Mouse (Mus musculus) midbrain, embryonic 14.5 days (tissue): ENCODE data around the gene Uaca. TPM values are rescaled to one million over a fixed set of nuclear protein-coding genes. Genes with fewer than 3 reads are reported as not detected.
"Not testable (repeated sequence)": the region's sequence is repeated elsewhere in the genome, so short reads cannot be mapped to it uniquely, and the experiment has no call there.

Experiments
- ATAC-seq: fragments of 200-750 bp; cut with Nextera tagmentation; 2 replicates; pipeline ENCODE4 v1.8.0; 2017; ENCODE audit warnings: moderate number of reproducible peaks, moderate library complexity; ENCODE audit not compliant: low FRiP score, low TSS enrichment
- DNase-seq: peaks from one replicate; pipeline ENCODE4 v3.0.0-alpha.2; 2015
- H3K27ac ChIP-seq: fragments of 300-500 bp; sonication (generic); replicated peaks from 2 replicates; pipeline ENCODE4 v1.5.1; 2014; ENCODE audit warnings: mild to moderate bottlenecking, low read depth, low read length, moderate library complexity
- H3K27me3 ChIP-seq: fragments of 300-500 bp; sonication (generic); 2 replicates; pipeline ENCODE4 v1.6.1; 2014; ENCODE audit warnings: low read length, control low read depth, mixed read lengths; ENCODE audit not compliant: control insufficient read depth, insufficient read depth
- H3K36me3 ChIP-seq: fragments of 300-500 bp; sonication (generic); 2 replicates; pipeline ENCODE4 v1.6.1; 2014; ENCODE audit warnings: low read length, control low read depth; ENCODE audit not compliant: control insufficient read depth, insufficient read depth
- H3K4me1 ChIP-seq: fragments of 300-500 bp; sonication (generic); 2 replicates; pipeline ENCODE4 v1.6.1; 2014; ENCODE audit warnings: mild to moderate bottlenecking, antibody characterized with exemption, low read length, control low read depth; ENCODE audit not compliant: control insufficient read depth, insufficient read depth
- H3K4me2 ChIP-seq: fragments of 300-500 bp; sonication (generic); 2 replicates; pipeline ENCODE4 v1.6.1; 2014; ENCODE audit warnings: mild to moderate bottlenecking, low read length, moderate library complexity
- H3K4me3 ChIP-seq: fragments of 300-500 bp; sonication (generic); replicated peaks from 2 replicates; pipeline ENCODE4 v1.5.1; 2014; ENCODE audit warnings: low read depth, low read length
- H3K9ac ChIP-seq: fragments of 300-500 bp; sonication (generic); replicated peaks from 2 replicates; pipeline ENCODE4 v1.6.1; 2014; ENCODE audit warnings: mild to moderate bottlenecking, low read length, moderate library complexity
- H3K9me3 ChIP-seq: fragments of 300-500 bp; sonication (generic); 2 replicates; pipeline ENCODE4 v1.6.1; 2016; ENCODE audit warnings: low read length, control low read depth, mixed read lengths; ENCODE audit not compliant: control insufficient read depth
- WGBS: fragments of 180-500 bp; shearing (Covaris S2); extraction: QIAGEN DNeasy Blood & Tissue Kit; methylation state at CpG from one replicate; pipeline ENCODE4 v1.1.7; 2014; 5-methylcytosine and 5-hydroxymethylcytosine counted together
- polyA plus RNA-seq: library from polyadenylated mRNA; unstranded; fragments of >200 nt; fragmentation: Nextera tagmentation; extraction: Ambion mirVana; gene quantifications from 2 replicates; pipeline ENCODE4 v1.2.1, GENCODE M21; 2014

Uaca gene
- polyA plus RNA-seq, 1 experiment from 2014 or later = 13.8 TPM

GRCm38 (mm10) chr9:60800663-60801382, 6.5 kb downstream of the Uaca start:
- ATAC-seq (no peak), DNase-seq (no peak)
- H3K27ac ChIP-seq = no peak overlapping the region
- H3K4me3 ChIP-seq = no peak overlapping the region
- no peak overlapping the region for H3K9ac ChIP-seq
- H3K27me3 ChIP-seq = no peaks in the 10 kb centered on the region
- H3K9me3 ChIP-seq = no peaks in the 10 kb centered on the region
- H3K4me1 ChIP-seq = no peaks in the 10 kb centered on the region
- no peak overlapping the region for H3K4me2 ChIP-seq
- no peaks in the 10 kb centered on the region for H3K36me3 ChIP-seq
- WGBS = 92% methylated on average over 8 of the region's 8 CpGs

GRCm38 (mm10) chr9:60801746-60802145, 7.4 kb downstream of the Uaca start:
- no peaks in the 10 kb centered on the region for H3K4me1 ChIP-seq
- H3K4me2 ChIP-seq = no peak overlapping the region
- no peaks in the 10 kb centered on the region for H3K27me3 ChIP-seq
- H3K9ac ChIP-seq = no peak overlapping the region
- no peaks in the 10 kb centered on the region for H3K36me3 ChIP-seq
- H3K4me3 ChIP-seq = no peak overlapping the region
- ATAC-seq (no peak), DNase-seq (no peak)
- no peaks in the 10 kb centered on the region for H3K9me3 ChIP-seq
- no peak overlapping the region for H3K27ac ChIP-seq
- 79% methylated on average over 1 of the region's 1 CpGs for WGBS

- Histone ChIP-seq H3K27ac (no peak overlapping the region), H3K36me3 (no peaks in the 10 kb centered on the region), H3K4me2 (no peak overlapping the region), H3K9ac (no peak overlapping the region), H3K4me1 (no peaks in the 10 kb centered on the region), H3K27me3 (no peaks in the 10 kb centered on the region), H3K9me3 (no peaks in the 10 kb centered on the region), H3K4me3 (no peak overlapping the region)
- DNase-seq (no peak), ATAC-seq (no peak)
- 96% methylated on average over 5 of the region's 5 CpGs for WGBS
These were observed 8.0 kb downstream of the Uaca start for GRCm38 (mm10) chr9:60802341-60802740.

GRCm38 (mm10) chr9:60806021-60806420, 11.7 kb downstream of the Uaca start:
- Histone ChIP-seq H3K27me3 (no peaks in the 10 kb centered on the region), H3K4me3 (no peak overlapping the region), H3K4me2 (no peak overlapping the region), H3K36me3 (no peaks in the 10 kb centered on the region), H3K9ac (no peak overlapping the region), H3K4me1 (no peaks in the 10 kb centered on the region), H3K27ac (no peak overlapping the region), H3K9me3 (no peaks in the 10 kb centered on the region)
- WGBS = 92% methylated on average over 2 of the region's 2 CpGs
- DNase-seq (no peak), ATAC-seq (no peak)

- WGBS = 94% methylated on average over 5 of the region's 5 CpGs
- Histone ChIP-seq H3K36me3 (no peaks in the 10 kb centered on the region), H3K9ac (no peak overlapping the region), H3K4me2 (no peak overlapping the region), H3K27ac (no peak overlapping the region), H3K4me1 (no peaks in the 10 kb centered on the region), H3K4me3 (no peak overlapping the region), H3K9me3 (no peaks in the 10 kb centered on the region), H3K27me3 (no peaks in the 10 kb centered on the region)
- ATAC-seq = no peak
- no peak for DNase-seq
These were observed 13.7 kb downstream of the Uaca start for GRCm38 (mm10) chr9:60807996-60808395.

GRCm38 (mm10) chr9:60813139-60813880, 19.0 kb downstream of the Uaca start:
- ATAC-seq (no peak), DNase-seq (no peak)
- Histone ChIP-seq H3K27me3 (no peaks in the 10 kb centered on the region), H3K4me2 (no peak overlapping the region), H3K36me3 (no peaks in the 10 kb centered on the region), H3K9ac (no peak overlapping the region), H3K9me3 (no peaks in the 10 kb centered on the region), H3K4me3 (no peak overlapping the region), H3K4me1 (no peaks in the 10 kb centered on the region), H3K27ac (no peak overlapping the region)
- 17% methylated on average over 11 of the region's 11 CpGs for WGBS

GRCm38 (mm10) chr9:60815502-60815901, 21.2 kb downstream of the Uaca start:
- no peak for ATAC-seq
- H3K36me3 ChIP-seq = no peaks in the 10 kb centered on the region
- no peaks in the 10 kb centered on the region for H3K27me3 ChIP-seq

GRCm38 (mm10) chr9:60817585-60817984, 23.2 kb downstream of the Uaca start:
- no peak for ATAC-seq
- no peak overlapping the region for H3K27ac ChIP-seq
- H3K4me3 ChIP-seq = no peak overlapping the region
- no peaks in the 10 kb centered on the region for H3K9me3 ChIP-seq
- H3K4me1 ChIP-seq = no peaks in the 10 kb centered on the region
- no peak overlapping the region for H3K4me2 ChIP-seq
- H3K27me3 ChIP-seq = no peaks in the 10 kb centered on the region
- 81% methylated on average over 5 of the region's 5 CpGs for WGBS
- no peak overlapping the region for H3K9ac ChIP-seq
- no peak for DNase-seq
- H3K36me3 ChIP-seq = no peaks in the 10 kb centered on the region

More at GRCm38 (mm10) chr9:60815502-60815901, 21.2 kb downstream of the Uaca start:
- H3K4me1 ChIP-seq = no peaks in the 10 kb centered on the region
- H3K27ac ChIP-seq = no peak overlapping the region
- no peak for DNase-seq
- no peak overlapping the region for H3K9ac ChIP-seq
- no peak overlapping the region for H3K4me3 ChIP-seq
- H3K9me3 ChIP-seq = no peaks in the 10 kb centered on the region
- WGBS = 60% methylated on average over 8 of the region's 8 CpGs
- no peak overlapping the region for H3K4me2 ChIP-seq

GRCm38 (mm10) chr9:60818582-60818981, 24.2 kb downstream of the Uaca start:
- not testable (repeated sequence) for ATAC-seq, H3K36me3 ChIP-seq, H3K4me3 ChIP-seq, H3K9me3 ChIP-seq, H3K9ac ChIP-seq, H3K27me3 ChIP-seq, H3K4me1 ChIP-seq, H3K4me2 ChIP-seq, H3K27ac ChIP-seq, DNase-seq
- 47% methylated on average over 6 of the region's 8 CpGs for WGBS
